Mouse (Mus musculus) testis, adult 2 months (tissue): Measurements from ENCODE around the gene Dpep3. TPM values are rescaled to one million over a fixed set of nuclear protein-coding genes. Genes with fewer than 3 reads are reported as not detected.

Source experiments
- H3K27ac ChIP-seq: fragments of 200-500 bp; 2 replicates; pipeline ENCODE4 v1.5.1; 2012; ENCODE audit warnings: low read depth, low read length; ENCODE audit not compliant: control insufficient read depth, insufficient read depth
- H3K27me3 ChIP-seq: fragments of 200-500 bp; 2 replicates; pipeline ENCODE4 v1.6.1; 2012; ENCODE audit warnings: mild to moderate bottlenecking, low read length, moderate library complexity; ENCODE audit not compliant: control insufficient read depth, insufficient read depth
- H3K36me3 ChIP-seq: fragments of 200-500 bp; 2 replicates; pipeline ENCODE4 v1.6.1; 2012; ENCODE audit warnings: mild to moderate bottlenecking, low read length; ENCODE audit not compliant: control insufficient read depth, insufficient read depth
- H3K4me1 ChIP-seq: fragments of 200-500 bp; 2 replicates; pipeline ENCODE4 v1.6.1; 2012; ENCODE audit warnings: low read length; ENCODE audit not compliant: control insufficient read depth, insufficient read depth
- H3K4me3 ChIP-seq: fragments of 200-500 bp; 2 replicates; pipeline ENCODE4 v1.5.1; 2012; ENCODE audit warnings: low read depth, mild to moderate bottlenecking, low read length, moderate library complexity, mixed read lengths; ENCODE audit not compliant: control insufficient read depth
- CTCF ChIP-seq: fragments of 200-500 bp; IDR thresholded peaks from 2 replicates; pipeline ENCODE4 v1.5.1; 2012; ENCODE audit warnings: low read depth, mild to moderate bottlenecking, inconsistent platforms, low read length, moderate library complexity; ENCODE audit not compliant: control insufficient read depth, insufficient read depth, insufficient replicate concordance
- POLR2A ChIP-seq: fragments of 200-500 bp; IDR thresholded peaks from 2 replicates; pipeline ENCODE4 v1.6.1; 2012; ENCODE audit warnings: low read depth, mild to moderate bottlenecking, inconsistent platforms, low read length, moderate library complexity; ENCODE audit not compliant: control insufficient read depth
- polyA plus RNA-seq: library from polyadenylated mRNA; depleted of rRNA; stranded (reverse); fragments of >200 nt; gene quantifications from 2 replicates; pipeline ENCODE4 v1.2.3, GENCODE M21; 2012; rRNA removed

Gene Dpep3
- polyA plus RNA-seq, 1 experiment, result 647 TPM

GRCm38 (mm10) chr8:105933762-105934161 lies 45.5 kb downstream of the Dpep3 start, which contains the start of gene Ctrl:
TSS of gene Ctrl (minus strand) at chr8:105933862.
- Histone ChIP-seq H3K36me3 (no peaks in the 10 kb centered on the region), H3K4me3 (no peak within 1 kb of the TSS), H3K27ac (no peak within 1 kb of the TSS), H3K27me3 (no peaks in the 10 kb centered on the region), H3K4me1 (peaks cover 13% of the 10 kb centered on the region)
- TF ChIP-seq CTCF (no peak), POLR2A (no peak)

GRCm38 (mm10) chr8:105932525-105932924 lies 46.7 kb downstream of the Dpep3 start:
- TF ChIP-seq CTCF (no peak), POLR2A (no peak)
- H3K27ac ChIP-seq, result no peak overlapping the region
- H3K4me3 ChIP-seq, result no peak overlapping the region
- no peaks in the 10 kb centered on the region for H3K36me3 ChIP-seq
- H3K27me3 ChIP-seq, result no peaks in the 10 kb centered on the region
- peaks cover 10% of the 10 kb centered on the region for H3K4me1 ChIP-seq

GRCm38 (mm10) chr8:105931271-105931670 lies 48.0 kb downstream of the Dpep3 start:
- Histone ChIP-seq H3K4me1 (no peaks in the 10 kb centered on the region), H3K27ac (no peak overlapping the region), H3K36me3 (no peaks in the 10 kb centered on the region), H3K4me3 (no peak overlapping the region), H3K27me3 (no peaks in the 10 kb centered on the region)
- TF ChIP-seq CTCF (no peak), POLR2A (no peak)

- Histone ChIP-seq H3K4me3 (no peak overlapping the region), H3K4me1 (no peaks in the 10 kb centered on the region), H3K27ac (no peak overlapping the region)
Measured at GRCm38 (mm10) chr8:105930602-105931001, 48.6 kb downstream of the Dpep3 start.

GRCm38 (mm10) chr8:105925123-105925522 lies 54.1 kb downstream of the Dpep3 start:
- Histone ChIP-seq H3K27me3 (no peaks in the 10 kb centered on the region), H3K27ac (0 out of 2 replicates have a peak overlapping the region, but pooled peaks have one; percentile 6), H3K4me1 (no peaks in the 10 kb centered on the region), H3K36me3 (no peaks in the 10 kb centered on the region), H3K4me3 (no peak overlapping the region)
- TF ChIP-seq CTCF (no peak), POLR2A (no peak)

More at GRCm38 (mm10) chr8:105930602-105931001, 48.6 kb downstream of the Dpep3 start:
- no peaks in the 10 kb centered on the region for H3K36me3 ChIP-seq
- peak; percentile 86; the same call in 1 of the 2 replicates for TF ChIP-seq CTCF
- TF ChIP-seq POLR2A, result no peak
- no peaks in the 10 kb centered on the region for H3K27me3 ChIP-seq

Other genes with a start within 250 kb of the Dpep3 start
- 2.5 and 3.3 TPM in 2 replicates for gene Gfod2, start 220.8 kb downstream of the Dpep3 start, polyA plus RNA-seq
- 48.4 and 50.2 TPM in 2 replicates for gene Ranbp10, start 152.1 kb downstream of the Dpep3 start, polyA plus RNA-seq
- 130 and 137 TPM in 2 replicates for gene Tsnaxip1, start 151.7 kb downstream of the Dpep3 start, polyA plus RNA-seq
- 15.7 and 16.3 TPM in 2 replicates for gene Cenpt, start 126.2 kb downstream of the Dpep3 start, polyA plus RNA-seq
- 13.1 and 14.0 TPM in 2 replicates for gene Thap11, start 124.3 kb downstream of the Dpep3 start, polyA plus RNA-seq
- gene Nutf2, start 118.8 kb downstream of the Dpep3 start, polyA plus RNA-seq, result 29.9 and 32.1 TPM in 2 replicates
- gene Edc4, start 98.5 kb downstream of the Dpep3 start, polyA plus RNA-seq, result 85.5 and 87.8 TPM in 2 replicates
- gene Nrn1l, start 85.9 kb downstream of the Dpep3 start, polyA plus RNA-seq, result 3.8 and 5.0 TPM in 2 replicates
- 16.7 and 19.4 TPM in 2 replicates for gene Pskh1, start 79.0 kb downstream of the Dpep3 start, polyA plus RNA-seq
- 0.91 and 0.96 TPM in 2 replicates for gene Ctrl, start 45.6 kb downstream of the Dpep3 start, polyA plus RNA-seq
- gene Psmb10, start 41.0 kb downstream of the Dpep3 start, polyA plus RNA-seq, result 10.5 and 11.3 TPM in 2 replicates
- gene Lcat, start 36.0 kb downstream of the Dpep3 start, polyA plus RNA-seq, result 0.84 and 1.6 TPM in 2 replicates
- 5.6 and 5.9 TPM in 2 replicates for gene Slc12a4, start 13.3 kb downstream of the Dpep3 start, polyA plus RNA-seq
- gene Dus2, start 11.9 kb upstream of the Dpep3 start, polyA plus RNA-seq, result 11.4 and 12.8 TPM in 2 replicates
- 3.0 and 4.1 TPM in 2 replicates for gene Dpep2nb, start 26.5 kb upstream of the Dpep3 start, polyA plus RNA-seq
- gene Ddx28, start 32.5 kb upstream of the Dpep3 start, polyA plus RNA-seq, result 4.4 and 4.9 TPM in 2 replicates
- 9.0 and 11.9 TPM in 2 replicates for gene Nfatc3, start 79.4 kb upstream of the Dpep3 start, polyA plus RNA-seq
- 0.84 and 1.8 TPM in 2 replicates for gene Esrp2, start 157.5 kb upstream of the Dpep3 start, polyA plus RNA-seq
- gene Pla2g15, start 171.0 kb upstream of the Dpep3 start, polyA plus RNA-seq, result 1.9 and 2.6 TPM in 2 replicates
- gene Slc7a6, start 189.4 kb upstream of the Dpep3 start, polyA plus RNA-seq, result 54.1 and 69.5 TPM in 2 replicates
- 10.6 and 11.7 TPM in 2 replicates for gene Slc7a6os, start 231.5 kb upstream of the Dpep3 start, polyA plus RNA-seq
- gene Prmt7, start 231.5 kb upstream of the Dpep3 start, polyA plus RNA-seq, result 78.8 and 86.9 TPM in 2 replicates